Mouse (Mus musculus) spleen, adult 2 months (tissue): Measurements from ENCODE around the gene Nell1.

Source experiments
- CTCF ChIP-seq: fragments of 200-500 bp; IDR thresholded peaks from 2 replicates; pipeline ENCODE4 v1.5.1; 2011; ENCODE audit warnings: mild to moderate bottlenecking, inconsistent platforms; ENCODE audit not compliant: insufficient read depth, insufficient read length, insufficient replicate concordance; ENCODE audit errors: extremely low read depth
- POLR2A ChIP-seq: fragments of 200-500 bp; IDR thresholded peaks from 2 replicates; pipeline ENCODE4 v1.6.1; 2011; ENCODE audit warnings: low read depth, low read length, inconsistent platforms

DNA sequence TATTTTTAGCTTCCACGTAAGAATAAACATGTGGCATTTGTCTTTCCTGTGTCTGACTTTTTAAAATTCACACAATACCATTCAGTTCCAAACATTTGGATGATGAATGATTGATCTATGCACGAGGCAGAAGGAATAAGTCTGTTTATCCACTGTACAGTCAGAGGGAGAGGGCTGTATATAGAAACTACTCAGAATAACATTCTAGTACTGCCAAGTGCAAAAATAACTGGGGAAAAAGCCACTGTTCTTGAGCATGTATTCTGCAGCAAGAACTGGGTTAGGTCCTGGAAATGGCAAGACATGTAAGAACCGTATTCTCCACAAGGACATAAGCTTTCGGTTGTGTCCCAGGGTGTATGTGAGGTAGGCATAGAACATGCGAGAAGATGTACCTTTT lies 187.9 kb downstream of the Nell1 start:
- TF ChIP-seq CTCF: no peak
- TF ChIP-seq POLR2A: no peak
